Mouse (Mus musculus) midbrain, embryonic 16.5 days (tissue): ENCODE measurements around the gene Apol9b. TPM values are rescaled to one million over a fixed set of nuclear protein-coding genes. Genes with fewer than 3 reads are reported as not detected.
"Not testable (repeated sequence)": the region's sequence is repeated elsewhere in the genome, so short reads cannot be mapped to it uniquely, and the experiment has no call there.

Source experiments
- ATAC-seq: fragments of 200-750 bp; cut with Nextera tagmentation; 2 replicates; pipeline ENCODE4 v1.8.0; 2017; ENCODE audit warnings: moderate TSS enrichment
- H3K27ac ChIP-seq: fragments of 300-500 bp; sonication (generic); 2 replicates; pipeline ENCODE4 v1.5.1; 2014; ENCODE audit warnings: mild to moderate bottlenecking, low read length, mixed read lengths
- H3K27me3 ChIP-seq: fragments of 300-500 bp; sonication (generic); 2 replicates; pipeline ENCODE4 v1.6.1; 2014; ENCODE audit warnings: low read depth, low read length, mixed read lengths; ENCODE audit not compliant: control insufficient read depth, insufficient read depth
- H3K36me3 ChIP-seq: fragments of 300-500 bp; sonication (generic); 2 replicates; pipeline ENCODE4 v1.6.1; 2014; ENCODE audit warnings: mild to moderate bottlenecking, low read length, moderate library complexity, mixed read lengths; ENCODE audit not compliant: control insufficient read depth, insufficient read depth
- H3K4me1 ChIP-seq: fragments of 300-500 bp; sonication (generic); 2 replicates; pipeline ENCODE4 v1.6.1; 2014; ENCODE audit warnings: mild to moderate bottlenecking, low read length, mixed read lengths; ENCODE audit not compliant: control insufficient read depth, insufficient read depth
- H3K4me2 ChIP-seq: fragments of 300-500 bp; sonication (generic); 2 replicates; pipeline ENCODE4 v1.6.1; 2014; ENCODE audit warnings: mild to moderate bottlenecking, low read length, mixed read lengths
- H3K4me3 ChIP-seq: fragments of 300-500 bp; sonication (generic); 2 replicates; pipeline ENCODE4 v1.5.1; 2014; ENCODE audit warnings: low read depth, mild to moderate bottlenecking, low read length, moderate library complexity, mixed read lengths
- H3K9ac ChIP-seq: fragments of 300-500 bp; sonication (generic); 2 replicates; pipeline ENCODE4 v1.6.1; 2014; ENCODE audit warnings: low read depth, low read length, mixed read lengths
- H3K9me3 ChIP-seq: fragments of 300-500 bp; sonication (generic); replicated peaks from 2 replicates; pipeline ENCODE4 v1.6.1; 2014; ENCODE audit warnings: mild to moderate bottlenecking, low read length, mixed read lengths; ENCODE audit not compliant: control insufficient read depth, poor library complexity, severe bottlenecking
- WGBS: fragments of 180-500 bp; shearing (Covaris S2); extraction: QIAGEN DNeasy Blood & Tissue Kit; methylation state at CpG from one replicate; pipeline ENCODE4 v1.1.7; 2014; 5-methylcytosine and 5-hydroxymethylcytosine counted together
- polyA plus RNA-seq: library from polyadenylated mRNA; unstranded; fragments of >200 nt; fragmentation: Nextera tagmentation; extraction: Ambion mirVana; gene quantifications from 2 replicates; pipeline ENCODE4 v1.2.1, GENCODE M21; 2015

Gene Apol9b
- polyA plus RNA-seq, 1 experiment from 2014 or later = not detected

- 31% methylated on average over 2 of the region's 10 CpGs for WGBS
- not testable (repeated sequence) for H3K9ac ChIP-seq, H3K4me2 ChIP-seq, H3K27me3 ChIP-seq, H3K36me3 ChIP-seq, H3K27ac ChIP-seq, H3K9me3 ChIP-seq, H3K4me3 ChIP-seq, H3K4me1 ChIP-seq, ATAC-seq
These were observed 4.5 kb upstream of the Apol9b start for GRCm38 (mm10) chr15:77724208-77724911.

GRCm38 (mm10) chr15:77725393-77726020, 3.3 kb upstream of the Apol9b start:
- H3K9me3 ChIP-seq = not testable (repeated sequence)

GRCm38 (mm10) chr15:77727139-77727538, 1.7 kb upstream of the Apol9b start:
- 11% methylated on average over 3 of the region's 3 CpGs for WGBS
- not testable (repeated sequence) for H3K4me2 ChIP-seq, H3K27me3 ChIP-seq, H3K9ac ChIP-seq, H3K27ac ChIP-seq, H3K4me3 ChIP-seq, H3K36me3 ChIP-seq, H3K9me3 ChIP-seq, ATAC-seq, H3K4me1 ChIP-seq

More at GRCm38 (mm10) chr15:77725393-77726020, 3.3 kb upstream of the Apol9b start:
- WGBS = 77% methylated on average over 5 of the region's 6 CpGs
- H3K4me3 ChIP-seq, H3K27me3 ChIP-seq, H3K36me3 ChIP-seq, H3K4me1 ChIP-seq, H3K4me2 ChIP-seq, H3K27ac ChIP-seq, H3K9ac ChIP-seq, ATAC-seq: not testable (repeated sequence)

- not testable (repeated sequence) for H3K9me3 ChIP-seq
These were observed 1.1 kb upstream of the Apol9b start for GRCm38 (mm10) chr15:77727745-77728144.

GRCm38 (mm10) chr15:77731605-77732004, 2.8 kb downstream of the Apol9b start:
- H3K4me2 ChIP-seq = no peak overlapping the region
- no peaks in the 10 kb centered on the region for H3K9me3 ChIP-seq
- no peaks in the 10 kb centered on the region for H3K27me3 ChIP-seq
- no peaks in the 10 kb centered on the region for H3K36me3 ChIP-seq
- ATAC-seq = no peak
- no peak overlapping the region for H3K4me3 ChIP-seq
- no peak overlapping the region for H3K27ac ChIP-seq
- WGBS = 87% methylated on average over 5 of the region's 5 CpGs
- no peaks in the 10 kb centered on the region for H3K4me1 ChIP-seq
- H3K9ac ChIP-seq = no peak overlapping the region

More at GRCm38 (mm10) chr15:77727745-77728144, 1.1 kb upstream of the Apol9b start:
- 80% methylated on average over 3 of the region's 3 CpGs for WGBS
- not testable (repeated sequence) for H3K9ac ChIP-seq, H3K4me3 ChIP-seq, H3K36me3 ChIP-seq, ATAC-seq, H3K4me2 ChIP-seq, H3K27me3 ChIP-seq, H3K27ac ChIP-seq, H3K4me1 ChIP-seq

- H3K9me3 ChIP-seq, H3K9ac ChIP-seq, H3K36me3 ChIP-seq, H3K4me3 ChIP-seq, H3K27ac ChIP-seq, H3K27me3 ChIP-seq, H3K4me2 ChIP-seq, H3K4me1 ChIP-seq, ATAC-seq: not testable (repeated sequence)
- WGBS = 72% methylated on average over 10 of the region's 10 CpGs
These were observed 4.0 kb downstream of the Apol9b start for GRCm38 (mm10) chr15:77732851-77733250.

- H3K9ac ChIP-seq, H3K36me3 ChIP-seq, H3K4me2 ChIP-seq, H3K9me3 ChIP-seq, H3K4me3 ChIP-seq, H3K4me1 ChIP-seq, H3K27ac ChIP-seq, ATAC-seq, H3K27me3 ChIP-seq: not testable (repeated sequence)
- 77% methylated on average over 8 of the region's 8 CpGs for WGBS
These were observed 4.5 kb downstream of the Apol9b start for GRCm38 (mm10) chr15:77733380-77733779.

GRCm38 (mm10) chr15:77733903-77734302, 5.1 kb downstream of the Apol9b start:
- H3K27me3 ChIP-seq, H3K27ac ChIP-seq, H3K4me1 ChIP-seq, ATAC-seq, H3K9me3 ChIP-seq, H3K36me3 ChIP-seq, H3K4me2 ChIP-seq, H3K9ac ChIP-seq, H3K4me3 ChIP-seq: not testable (repeated sequence)
- 65% methylated on average over 4 of the region's 4 CpGs for WGBS

- Histone ChIP-seq H3K36me3 (no peaks in the 10 kb centered on the region), H3K9me3 (no peaks in the 10 kb centered on the region), H3K4me3 (no peak overlapping the region), H3K4me2 (no peak overlapping the region), H3K4me1 (no peaks in the 10 kb centered on the region), H3K27ac (no peak overlapping the region), H3K9ac (no peak overlapping the region), H3K27me3 (no peaks in the 10 kb centered on the region)
- no peak for ATAC-seq
- WGBS = 75% methylated on average over 9 of the region's 9 CpGs
These were observed 11.9 kb downstream of the Apol9b start for GRCm38 (mm10) chr15:77740511-77741297.
